Mouse (Mus musculus) bone marrow macrophage, adult 2 months (primary cell): Measurements from ENCODE around the gene Pax8.

Experiments
- CTCF ChIP-seq: IDR thresholded peaks from 2 replicates; pipeline ENCODE4 v1.5.1; 2012; ENCODE audit warnings: low read depth, mild to moderate bottlenecking, low read length, moderate library complexity
- POLR2A ChIP-seq: IDR thresholded peaks from 2 replicates; pipeline ENCODE4 v1.6.1; 2012; ENCODE audit warnings: mild to moderate bottlenecking, low read depth, low read length, borderline replicate concordance

- TF ChIP-seq CTCF = peak; percentile 49; the same call in 1 of the 2 replicates
- no peak for TF ChIP-seq POLR2A
These were observed 69.9 kb downstream of the Pax8 start for GRCm38 (mm10) chr2:24405345-24406012.
